Mouse (Mus musculus) heart, embryonic 12.5 days (tissue): ENCODE data around the gene Scn8a. TPM values are rescaled to one million over a fixed set of nuclear protein-coding genes. Genes with fewer than 3 reads are reported as not detected.

Experiments
- ATAC-seq: fragments of 200-750 bp; cut with Nextera tagmentation; 2 replicates; pipeline ENCODE4 v1.8.0; 2017; ENCODE audit warnings: moderate TSS enrichment, moderate library complexity; ENCODE audit not compliant: insufficient number of reproducible peaks, low FRiP score
- H3K27ac ChIP-seq: fragments of 300-500 bp; sonication (generic); 2 replicates; pipeline ENCODE4 v1.5.1; 2016; ENCODE audit warnings: mild to moderate bottlenecking, moderate library complexity; ENCODE audit not compliant: poor library complexity, severe bottlenecking
- H3K27me3 ChIP-seq: fragments of 300-500 bp; sonication (generic); replicated peaks from 2 replicates; pipeline ENCODE4 v1.6.1; 2016; ENCODE audit warnings: mild to moderate bottlenecking, moderate library complexity
- H3K36me3 ChIP-seq: fragments of 300-500 bp; sonication (generic); 2 replicates; pipeline ENCODE4 v1.6.1; 2016; ENCODE audit warnings: mild to moderate bottlenecking, moderate library complexity
- H3K4me1 ChIP-seq: fragments of 300-500 bp; sonication (generic); replicated peaks from 2 replicates; pipeline ENCODE4 v1.6.1; 2016; ENCODE audit warnings: mild to moderate bottlenecking
- H3K4me2 ChIP-seq: fragments of 300-500 bp; sonication (generic); 2 replicates; pipeline ENCODE4 v1.6.1; 2016; ENCODE audit warnings: mild to moderate bottlenecking, moderate library complexity
- H3K4me3 ChIP-seq: fragments of 300-500 bp; sonication (generic); 2 replicates; pipeline ENCODE4 v1.5.1; 2016; ENCODE audit warnings: mild to moderate bottlenecking
- H3K9ac ChIP-seq: fragments of 300-500 bp; sonication (generic); 2 replicates; pipeline ENCODE4 v1.6.1; 2016; ENCODE audit warnings: mild to moderate bottlenecking, moderate library complexity
- H3K9me3 ChIP-seq: fragments of 300-500 bp; sonication (generic); replicated peaks from 2 replicates; pipeline ENCODE4 v1.6.1; 2016; ENCODE audit warnings: mild to moderate bottlenecking, moderate library complexity
- WGBS: fragments of 180-500 bp; shearing (Covaris S2); methylation state at CpG from one replicate; pipeline ENCODE4 v1.1.7; 2016; 5-methylcytosine and 5-hydroxymethylcytosine counted together
- polyA plus RNA-seq: library from polyadenylated mRNA; unstranded; fragments of >200 nt; fragmentation: Nextera tagmentation; extraction: Ambion mirVana; gene quantifications from 2 replicates; pipeline ENCODE4 v1.2.1, GENCODE M21; 2016

Scn8a gene
- polyA plus RNA-seq, 1 experiment from 2014 or later: 0.69 TPM

- Histone ChIP-seq H3K4me3 (no peak overlapping the region), H3K4me1 (no peaks in the 10 kb centered on the region), H3K27ac (no peak overlapping the region), H3K9me3 (no peaks in the 10 kb centered on the region), H3K9ac (no peak overlapping the region), H3K27me3 (peaks cover 15% of the 10 kb centered on the region), H3K4me2 (no peak overlapping the region), H3K36me3 (no peaks in the 10 kb centered on the region)
- WGBS: 58% methylated on average over 8 of the region's 8 CpGs
- ATAC-seq: no peak
These were observed 83.2 kb downstream of the Scn8a start for GRCm38 (mm10) chr15:100952854-100953253.

GRCm38 (mm10) chr15:100953955-100954354 is 84.3 kb downstream of the Scn8a start:
- H3K36me3 ChIP-seq: no peaks in the 10 kb centered on the region
- peaks cover 15% of the 10 kb centered on the region for H3K27me3 ChIP-seq
- no peak overlapping the region for H3K4me3 ChIP-seq
- H3K27ac ChIP-seq: no peak overlapping the region
- WGBS: 73% methylated on average over 7 of the region's 7 CpGs
- no peak overlapping the region for H3K9ac ChIP-seq
- no peak for ATAC-seq
- no peaks in the 10 kb centered on the region for H3K9me3 ChIP-seq
- H3K4me2 ChIP-seq: no peak overlapping the region
- no peaks in the 10 kb centered on the region for H3K4me1 ChIP-seq

- Histone ChIP-seq H3K4me2 (no peak overlapping the region), H3K27ac (no peak overlapping the region), H3K4me1 (no peaks in the 10 kb centered on the region), H3K27me3 (peaks cover 15% of the 10 kb centered on the region), H3K4me3 (no peak overlapping the region), H3K9me3 (no peaks in the 10 kb centered on the region), H3K9ac (no peak overlapping the region), H3K36me3 (no peaks in the 10 kb centered on the region)
- no peak for ATAC-seq
- WGBS: 78% methylated on average over 16 of the region's 16 CpGs
These were observed 85.1 kb downstream of the Scn8a start for GRCm38 (mm10) chr15:100954751-100955150.

GRCm38 (mm10) chr15:100960958-100961357 is 91.3 kb downstream of the Scn8a start:
- peaks cover 8% of the 10 kb centered on the region; the same call in 1 of the 2 replicates for H3K27me3 ChIP-seq
- H3K27ac ChIP-seq: no peak overlapping the region
- H3K9me3 ChIP-seq: no peaks in the 10 kb centered on the region
- no peak overlapping the region for H3K9ac ChIP-seq
- ATAC-seq: no peak
- H3K36me3 ChIP-seq: no peaks in the 10 kb centered on the region
- 79% methylated on average over 6 of the region's 6 CpGs for WGBS
- H3K4me1 ChIP-seq: 0 out of 2 replicates have a peak, but pooled peaks cover 3% of the 10 kb centered on the region
- H3K4me2 ChIP-seq: no peak overlapping the region
- H3K4me3 ChIP-seq: no peak overlapping the region

GRCm38 (mm10) chr15:100961561-100961960 is 91.9 kb downstream of the Scn8a start:
- Histone ChIP-seq H3K27me3 (peaks cover 10% of the 10 kb centered on the region; the same call in 1 of the 2 replicates), H3K4me2 (no peak overlapping the region), H3K27ac (no peak overlapping the region), H3K4me1 (0 out of 2 replicates have a peak, but pooled peaks cover 3% of the 10 kb centered on the region), H3K4me3 (no peak overlapping the region), H3K9me3 (no peaks in the 10 kb centered on the region), H3K36me3 (no peaks in the 10 kb centered on the region), H3K9ac (no peak overlapping the region)
- ATAC-seq: no peak
- 67% methylated on average over 4 of the region's 4 CpGs for WGBS

- no peaks in the 10 kb centered on the region; the same call in 1 of the 2 replicates for H3K4me1 ChIP-seq
- no peak overlapping the region for H3K27ac ChIP-seq
- H3K9ac ChIP-seq: no peak overlapping the region
- ATAC-seq: no peak
- WGBS: 75% methylated on average over 11 of the region's 11 CpGs
- no peak overlapping the region for H3K4me3 ChIP-seq
- no peaks in the 10 kb centered on the region for H3K36me3 ChIP-seq
- H3K4me2 ChIP-seq: no peak overlapping the region
- no peaks in the 10 kb centered on the region for H3K9me3 ChIP-seq
- 0 out of 2 replicates have a peak, but pooled peaks cover 9% of the 10 kb centered on the region for H3K27me3 ChIP-seq
These were observed 101.8 kb downstream of the Scn8a start for GRCm38 (mm10) chr15:100971443-100971842.

- ATAC-seq: no peak
- Histone ChIP-seq H3K9ac (no peak overlapping the region), H3K4me2 (no peak overlapping the region), H3K36me3 (no peaks in the 10 kb centered on the region), H3K4me3 (no peak overlapping the region), H3K27me3 (0 out of 2 replicates have a peak, but pooled peaks cover 7% of the 10 kb centered on the region), H3K4me1 (no peaks in the 10 kb centered on the region; the same call in 1 of the 2 replicates), H3K27ac (no peak overlapping the region), H3K9me3 (no peaks in the 10 kb centered on the region)
- 43% methylated on average over 11 of the region's 11 CpGs for WGBS
These were observed 103.1 kb downstream of the Scn8a start for GRCm38 (mm10) chr15:100972795-100973194.

GRCm38 (mm10) chr15:100974679-100975078 is 105.0 kb downstream of the Scn8a start:
- Histone ChIP-seq H3K9me3 (no peaks in the 10 kb centered on the region), H3K4me3 (no peak overlapping the region), H3K9ac (no peak overlapping the region), H3K4me1 (no peaks in the 10 kb centered on the region), H3K4me2 (no peak overlapping the region), H3K27me3 (0 out of 2 replicates have a peak, but pooled peaks cover 7% of the 10 kb centered on the region), H3K36me3 (no peaks in the 10 kb centered on the region), H3K27ac (no peak overlapping the region)
- WGBS: 60% methylated on average over 1 of the region's 1 CpGs
- ATAC-seq: no peak

GRCm38 (mm10) chr15:100983427-100984153 is 113.9 kb downstream of the Scn8a start:
- H3K4me2 ChIP-seq: peak overlapping the region; percentile 91
- H3K27me3 ChIP-seq: peaks cover 35% of the 10 kb centered on the region
- no peaks in the 10 kb centered on the region for H3K36me3 ChIP-seq
- ATAC-seq: peak; percentile 45; the same call in 1 of the 2 replicates
- H3K9me3 ChIP-seq: no peaks in the 10 kb centered on the region
- H3K27ac ChIP-seq: no peak overlapping the region; the same call in 1 of the 2 replicates
- peaks cover 4% of the 10 kb centered on the region for H3K4me1 ChIP-seq
- peak overlapping the region; percentile 69 for H3K9ac ChIP-seq
- peak overlapping the region; percentile 57 for H3K4me3 ChIP-seq
- under 1% methylated on average over 46 of the region's 46 CpGs for WGBS

GRCm38 (mm10) chr15:100984154-100984893 is 114.7 kb downstream of the Scn8a start:
- Histone ChIP-seq H3K27ac (no peak overlapping the region), H3K4me1 (peaks cover 4% of the 10 kb centered on the region), H3K9ac (peak overlapping the region; percentile 69), H3K4me3 (peak overlapping the region; percentile 57), H3K36me3 (no peaks in the 10 kb centered on the region), H3K4me2 (peak overlapping the region; percentile 91), H3K27me3 (peaks cover 35% of the 10 kb centered on the region), H3K9me3 (no peaks in the 10 kb centered on the region)
- WGBS: 21% methylated on average over 12 of the region's 12 CpGs
- no peak for ATAC-seq

GRCm38 (mm10) chr15:100986479-100986878 is 116.8 kb downstream of the Scn8a start:
- no peaks in the 10 kb centered on the region for H3K36me3 ChIP-seq
- 85% methylated on average over 10 of the region's 10 CpGs for WGBS
- no peak for ATAC-seq

More at GRCm38 (mm10) chr15:100986479-100986878, 116.8 kb downstream of the Scn8a start:
- Histone ChIP-seq H3K9me3 (no peaks in the 10 kb centered on the region), H3K4me3 (no peak overlapping the region), H3K27me3 (peaks cover 29% of the 10 kb centered on the region), H3K4me2 (no peak overlapping the region), H3K9ac (no peak overlapping the region), H3K27ac (no peak overlapping the region), H3K4me1 (peaks cover 4% of the 10 kb centered on the region)
